Mouse (Mus musculus): Measurements from ENCODE around the gene 1700010B08Rik. TPM values are rescaled to one million over a fixed set of nuclear protein-coding genes. Genes with fewer than 3 reads are reported as not detected.

The 1700010B08Rik gene
- not detected in 2 replicates for polyA plus RNA-seq (2012; rRNA removed)

DNA sequence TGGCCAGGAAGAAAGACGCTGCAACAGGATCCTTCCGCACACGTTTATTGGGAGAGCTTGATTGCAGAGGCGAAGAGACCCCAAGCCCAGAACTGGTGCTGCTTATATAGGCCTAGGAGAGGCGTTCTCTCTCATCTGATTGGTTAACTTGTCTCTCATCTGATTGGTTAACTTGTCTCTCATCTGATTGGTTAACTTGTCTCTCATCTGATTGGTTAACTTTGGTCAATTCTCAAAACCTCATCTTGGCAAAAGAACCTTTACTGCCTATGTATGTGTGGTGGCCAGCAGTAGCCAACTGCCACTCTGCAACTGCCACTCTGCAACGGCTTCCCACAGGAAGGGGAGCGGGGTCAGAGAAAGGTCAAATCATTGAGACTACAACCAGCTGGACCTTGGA is at the start of gene 1700010B08Rik:
Gene 1700010B08Rik (plus strand): TSS at position 301 of the 400 bp plus-strand sequence.

DNA sequence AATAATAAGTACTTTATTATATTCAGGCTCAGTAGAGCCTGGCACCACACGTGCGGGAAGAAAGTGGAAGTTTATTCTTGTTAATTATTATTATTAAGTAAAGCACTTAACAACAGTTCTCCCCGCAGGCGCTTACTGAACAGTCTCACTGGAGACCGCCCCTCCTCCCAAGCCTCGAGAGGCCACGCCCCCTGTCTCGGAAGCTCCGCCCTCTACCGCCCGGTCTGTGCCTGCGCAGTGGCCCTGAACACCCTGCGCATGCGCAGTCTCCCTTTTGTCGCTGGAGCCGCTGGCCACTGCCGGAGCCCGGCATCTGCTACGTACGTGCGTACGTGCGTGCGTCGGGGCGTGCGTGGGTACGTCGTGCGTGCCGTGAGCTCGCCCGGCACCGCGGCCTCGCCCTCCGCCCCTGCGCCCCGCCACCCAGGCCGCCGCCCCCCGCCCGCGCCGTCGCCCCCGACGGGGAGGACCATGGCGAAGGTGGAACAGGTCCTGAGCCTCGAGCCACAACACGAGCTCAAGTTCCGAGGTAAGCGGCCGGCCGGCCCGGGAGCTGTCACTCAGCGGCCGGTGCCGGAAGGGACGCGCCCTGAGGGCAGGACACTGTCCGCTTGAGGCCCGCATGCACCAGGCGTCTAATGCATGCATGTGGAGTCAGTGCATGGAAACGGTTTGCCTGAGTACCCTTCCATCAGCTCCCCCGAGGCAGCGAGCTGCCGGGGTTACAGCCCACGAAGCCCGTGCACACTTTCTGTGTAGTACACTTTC is 18.2 kb downstream of the 1700010B08Rik start, which contains the start of gene Vapb:
Gene Vapb (plus strand): TSS at position 290 of the 768 bp plus-strand sequence.

Other genes starting within 250 kb of the 1700010B08Rik start
- gene 1700021F07Rik, start 196.8 kb upstream of the 1700010B08Rik start, polyA plus RNA-seq (2012; rRNA removed) = not detected in 2 replicates
- gene Ankrd60, start 141.1 kb upstream of the 1700010B08Rik start, polyA plus RNA-seq (2012; rRNA removed) = not detected in 2 replicates
- 4.3 and 4.4 TPM in 2 replicates for gene Rab22a, start 59.7 kb upstream of the 1700010B08Rik start, polyA plus RNA-seq (2012; rRNA removed)
- 9.0 and 9.6 TPM in 2 replicates for gene Vapb, start 18.1 kb downstream of the 1700010B08Rik start, polyA plus RNA-seq (2012; rRNA removed)